Mouse (Mus musculus): ENCODE data around the gene Fam216a. TPM values are rescaled to one million over a fixed set of nuclear protein-coding genes. Genes with fewer than 3 reads are reported as not detected.

Fam216a gene
- polyA plus RNA-seq, 1 experiment from 2014 or later, result 115 TPM

DNA sequence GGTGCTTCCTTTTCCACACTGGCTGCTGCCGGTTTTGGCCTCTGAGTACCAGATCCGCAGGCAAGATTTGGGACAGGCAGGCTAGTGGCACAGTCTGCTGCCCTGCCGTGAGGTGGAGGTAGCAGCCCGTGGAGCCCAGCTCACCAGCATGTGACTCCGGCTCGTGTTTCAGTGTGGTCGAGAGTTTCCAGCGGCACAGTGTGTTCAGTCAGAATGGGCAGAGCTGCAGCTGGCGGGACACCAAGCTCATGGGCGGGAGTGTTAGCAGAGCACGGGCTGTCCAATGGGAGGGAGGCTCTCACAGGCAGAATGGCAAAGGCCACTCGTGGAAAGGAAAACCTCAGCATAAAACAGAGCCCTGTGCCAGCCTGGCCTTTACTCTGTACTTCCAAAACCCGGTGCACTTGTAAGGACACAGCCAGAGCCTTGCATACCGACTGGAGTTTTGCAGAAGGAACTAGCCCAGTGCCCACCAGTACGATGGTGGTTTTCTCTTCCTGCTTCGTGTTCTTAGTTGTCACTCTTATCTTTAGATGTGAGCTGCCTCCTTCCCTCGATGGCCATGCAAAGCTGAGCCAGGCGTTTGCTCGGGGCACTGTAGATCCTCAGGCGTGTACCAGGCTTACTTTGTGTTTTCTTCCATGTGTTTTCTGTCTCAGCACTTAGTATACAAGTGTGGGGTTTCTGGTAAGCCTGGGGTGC is 57.0 kb downstream of the Fam216a start:
- H3K9me3 ChIP-seq, result no peaks in the 10 kb centered on the region
- no peak overlapping the region for H3K4me3 ChIP-seq (replicated peaks)
- H3K36me3 ChIP-seq (replicated peaks), result peaks cover 46% of the 10 kb centered on the region
- H3K4me1 ChIP-seq, result no peaks in the 10 kb centered on the region
- no peak overlapping the region for H3K27ac ChIP-seq
- 81% methylated on average over 20 of the region's 20 CpGs for WGBS
- no peak overlapping the region for H3K9ac ChIP-seq
- no peaks in the 10 kb centered on the region for H3K27me3 ChIP-seq
- no peak for ATAC-seq (ENCODE audit: low FRiP score)
- H3K4me2 ChIP-seq, result no peak overlapping the region

Other genes starting within 250 kb of the Fam216a start
- not detected in 2 replicates for gene Ccdc63, start 231.5 kb downstream of the Fam216a start, polyA plus RNA-seq (2016; fragmentation: Nextera tagmentation; extraction: Ambion mirVana)
- 324 and 337 TPM in 2 replicates for gene Ppp1cc, start 214.1 kb downstream of the Fam216a start, polyA plus RNA-seq (2016; fragmentation: Nextera tagmentation; extraction: Ambion mirVana)
- 7.5 and 8.4 TPM in 2 replicates for gene Hvcn1, start 165.6 kb downstream of the Fam216a start, polyA plus RNA-seq (2016; fragmentation: Nextera tagmentation; extraction: Ambion mirVana)
- gene Tctn1, start 107.9 kb downstream of the Fam216a start, polyA plus RNA-seq (2016; fragmentation: Nextera tagmentation; extraction: Ambion mirVana), result 4.4 and 5.5 TPM in 2 replicates
- 9.6 and 10.7 TPM in 2 replicates for gene Pptc7, start 88.0 kb downstream of the Fam216a start, polyA plus RNA-seq (2016; fragmentation: Nextera tagmentation; extraction: Ambion mirVana)
- gene Rad9b, start 18.1 kb downstream of the Fam216a start, polyA plus RNA-seq (2016; fragmentation: Nextera tagmentation; extraction: Ambion mirVana), result 12.7 and 15.8 TPM in 2 replicates
- 174 and 186 TPM in 2 replicates for gene Vps29, start 18.0 kb downstream of the Fam216a start, polyA plus RNA-seq (2016; fragmentation: Nextera tagmentation; extraction: Ambion mirVana)
- 60.5 and 62.6 TPM in 2 replicates for gene Gpn3, start 488 bp downstream of the Fam216a start, polyA plus RNA-seq (2016; fragmentation: Nextera tagmentation; extraction: Ambion mirVana)
- gene Arpc3, start 19.5 kb upstream of the Fam216a start, polyA plus RNA-seq (2016; fragmentation: Nextera tagmentation; extraction: Ambion mirVana), result 111 and 128 TPM in 2 replicates
- 49.2 and 50.5 TPM in 2 replicates for gene Anapc7, start 49.3 kb upstream of the Fam216a start, polyA plus RNA-seq (2016; fragmentation: Nextera tagmentation; extraction: Ambion mirVana)
- 57.9 and 61.2 TPM in 2 replicates for gene Atp2a2, start 129.9 kb upstream of the Fam216a start, polyA plus RNA-seq (2016; fragmentation: Nextera tagmentation; extraction: Ambion mirVana)
- gene Ift81, start 242.2 kb upstream of the Fam216a start, polyA plus RNA-seq (2016; fragmentation: Nextera tagmentation; extraction: Ambion mirVana), result 54.7 and 55.6 TPM in 2 replicates

Data from forebrain, embryonic 12.5 days (tissue).